Mouse (Mus musculus): ENCODE measurements at regions not wholly inside any gene's neighbourhood (a gene's known extent, or its start where the extent isn't known, plus 50 kb on each side); places are given as distances from the start of the nearest gene placed in this dataset.

- TF ChIP-seq SIN3A (IDR thresholded peaks at IDR 0.05; ENCODE audit: low read length) (no peak), HCFC1 (IDR thresholded peaks at IDR 0.05; ENCODE audit: low read depth, low read length) (no peak), ZNF384 (IDR thresholded peaks at IDR 0.05; ENCODE audit: low read depth, low read length) (no peak), USF1 (IDR thresholded peaks at IDR 0.05; ENCODE audit: low read depth, low read length) (no peak), ETS1 (IDR thresholded peaks at IDR 0.05; ENCODE audit: low read depth, low read length) (no peak), POLR2A (IDR thresholded peaks at IDR 0.05; ENCODE audit: control insufficient read depth in 1 of 2, insufficient read depth in 1 of 2, low read depth in 1 of 2, low read length in 2 of 2, poor library complexity in 1 of 2) (no peak), CTCF (IDR thresholded peaks at IDR 0.05 in 2 of 3, conservative IDR thresholded peaks at IDR 0.05 in 1 of 3; ENCODE audit: control insufficient read depth in 1 of 3, insufficient read depth in 1 of 3, low read depth in 2 of 3, low read length in 3 of 3, poor library complexity in 1 of 3, severe bottlenecking in 1 of 3) (no peak), JUND (IDR thresholded peaks at IDR 0.05; ENCODE audit: low read depth, low read length) (no peak), POLR2AphosphoS5 (IDR thresholded peaks at IDR 0.05; ENCODE audit: borderline replicate concordance, low read depth, low read length) (no peak), USF2 (IDR thresholded peaks at IDR 0.05; ENCODE audit: borderline replicate concordance in 1 of 2, insufficient read depth in 1 of 2, low read depth in 1 of 2, low read length in 2 of 2) (no peak)
Observed at GRCm38 (mm10) chr10:72353515-72353914, 301.1 kb upstream of the Zwint start.

Measured in MEL (cell line).